Mouse (Mus musculus): ENCODE measurements around the gene Adam12. TPM values are rescaled to one million over a fixed set of nuclear protein-coding genes. Genes with fewer than 3 reads are reported as not detected.
A peak's percentile ranks its signal among the peaks of the same experiment; 100 is the strongest.

Adam12 gene
- polyA plus RNA-seq, 1 experiment from 2014 or later: 4.8 TPM

- no peak overlapping the region for H3K4me2 ChIP-seq (ENCODE audit: low read depth, low read length)
- no peak overlapping the region for H3K4me3 ChIP-seq (ENCODE audit: low read depth, low read length)
- H3K4me1 ChIP-seq (ENCODE audit: control insufficient read depth, insufficient read depth, low read length): no peaks in the 10 kb centered on the region
- DNase-seq (ENCODE audit: low spot score) (no peak), ATAC-seq (replicated peaks; ENCODE audit: insufficient number of reproducible peaks, low FRiP score, low TSS enrichment, low read depth) (no peak)
- no peaks in the 10 kb centered on the region for H3K36me3 ChIP-seq (replicated peaks; ENCODE audit: control insufficient read depth, insufficient read depth, low read depth, low read length)
- H3K9ac ChIP-seq (replicated peaks; ENCODE audit: low read length): no peak overlapping the region
- H3K27ac ChIP-seq (replicated peaks; ENCODE audit: low read depth, low read length): no peak overlapping the region
- no peaks in the 10 kb centered on the region for H3K9me3 ChIP-seq (replicated peaks; ENCODE audit: control insufficient read depth, low read length)
- 67% methylated on average over 2 of the region's 2 CpGs for WGBS
- no peaks in the 10 kb centered on the region for H3K27me3 ChIP-seq (ENCODE audit: control insufficient read depth, insufficient read depth, low read length)
These were observed 200.7 kb downstream of the Adam12 start for GRCm38 (mm10) chr7:134031256-134031655.

DNA sequence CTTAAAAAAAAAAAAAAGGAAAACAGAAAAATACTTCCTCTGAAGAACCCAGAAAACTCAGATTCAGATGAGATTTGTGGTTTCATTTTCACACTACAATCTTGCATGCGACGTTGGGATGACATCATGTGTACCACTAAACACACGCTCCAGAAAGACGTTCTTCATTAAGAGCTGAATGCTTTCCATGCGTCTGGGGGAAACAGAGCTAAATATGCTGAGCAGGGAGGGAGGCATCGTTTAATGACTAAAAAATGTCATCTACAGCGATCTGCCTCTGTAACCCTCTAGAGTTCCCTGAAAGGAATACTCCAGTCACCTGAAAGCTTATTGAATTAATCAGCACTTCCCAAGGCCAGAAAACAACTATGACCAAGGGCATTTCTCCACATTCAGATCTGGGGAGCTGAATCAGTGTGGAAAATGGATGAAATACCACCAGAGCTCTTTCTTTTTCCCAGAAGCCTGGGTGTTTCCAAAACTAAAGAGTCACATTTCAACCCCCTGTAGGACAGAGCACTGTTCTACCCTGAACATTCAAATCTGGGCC, 203.6 kb downstream of the Adam12 start:
- 51% methylated on average over 7 of the region's 7 CpGs for WGBS
- Histone ChIP-seq H3K27me3 (ENCODE audit: control insufficient read depth, insufficient read depth, low read length) (no peaks in the 10 kb centered on the region), H3K9ac (replicated peaks; ENCODE audit: low read length) (no peak overlapping the region), H3K4me3 (ENCODE audit: low read depth, low read length) (no peak overlapping the region), H3K9me3 (replicated peaks; ENCODE audit: control insufficient read depth, low read length) (no peaks in the 10 kb centered on the region), H3K27ac (replicated peaks; ENCODE audit: low read depth, low read length) (no peak overlapping the region), H3K4me2 (ENCODE audit: low read depth, low read length) (no peak overlapping the region), H3K36me3 (replicated peaks; ENCODE audit: control insufficient read depth, insufficient read depth, low read depth, low read length) (no peaks in the 10 kb centered on the region), H3K4me1 (ENCODE audit: control insufficient read depth, insufficient read depth, low read length) (no peaks in the 10 kb centered on the region)
- DNase-seq (ENCODE audit: low spot score) (no peak), ATAC-seq (replicated peaks; ENCODE audit: insufficient number of reproducible peaks, low FRiP score, low TSS enrichment, low read depth) (no peak)

GRCm38 (mm10) chr7:134027020-134027415, 204.9 kb downstream of the Adam12 start:
- Histone ChIP-seq H3K9me3 (replicated peaks; ENCODE audit: control insufficient read depth, low read length) (no peaks in the 10 kb centered on the region), H3K4me3 (ENCODE audit: low read depth, low read length) (no peak overlapping the region), H3K4me2 (ENCODE audit: low read depth, low read length) (no peak overlapping the region), H3K27me3 (ENCODE audit: control insufficient read depth, insufficient read depth, low read length) (no peaks in the 10 kb centered on the region), H3K27ac (replicated peaks; ENCODE audit: low read depth, low read length) (no peak overlapping the region), H3K9ac (replicated peaks; ENCODE audit: low read length) (no peak overlapping the region), H3K4me1 (ENCODE audit: control insufficient read depth, insufficient read depth, low read length) (no peaks in the 10 kb centered on the region), H3K36me3 (replicated peaks; ENCODE audit: control insufficient read depth, insufficient read depth, low read depth, low read length) (no peaks in the 10 kb centered on the region)
- WGBS: 31% methylated on average over 5 of the region's 5 CpGs
- ATAC-seq (replicated peaks; ENCODE audit: insufficient number of reproducible peaks, low FRiP score, low TSS enrichment, low read depth): no peak
- no peak for DNase-seq (ENCODE audit: low spot score)

DNA sequence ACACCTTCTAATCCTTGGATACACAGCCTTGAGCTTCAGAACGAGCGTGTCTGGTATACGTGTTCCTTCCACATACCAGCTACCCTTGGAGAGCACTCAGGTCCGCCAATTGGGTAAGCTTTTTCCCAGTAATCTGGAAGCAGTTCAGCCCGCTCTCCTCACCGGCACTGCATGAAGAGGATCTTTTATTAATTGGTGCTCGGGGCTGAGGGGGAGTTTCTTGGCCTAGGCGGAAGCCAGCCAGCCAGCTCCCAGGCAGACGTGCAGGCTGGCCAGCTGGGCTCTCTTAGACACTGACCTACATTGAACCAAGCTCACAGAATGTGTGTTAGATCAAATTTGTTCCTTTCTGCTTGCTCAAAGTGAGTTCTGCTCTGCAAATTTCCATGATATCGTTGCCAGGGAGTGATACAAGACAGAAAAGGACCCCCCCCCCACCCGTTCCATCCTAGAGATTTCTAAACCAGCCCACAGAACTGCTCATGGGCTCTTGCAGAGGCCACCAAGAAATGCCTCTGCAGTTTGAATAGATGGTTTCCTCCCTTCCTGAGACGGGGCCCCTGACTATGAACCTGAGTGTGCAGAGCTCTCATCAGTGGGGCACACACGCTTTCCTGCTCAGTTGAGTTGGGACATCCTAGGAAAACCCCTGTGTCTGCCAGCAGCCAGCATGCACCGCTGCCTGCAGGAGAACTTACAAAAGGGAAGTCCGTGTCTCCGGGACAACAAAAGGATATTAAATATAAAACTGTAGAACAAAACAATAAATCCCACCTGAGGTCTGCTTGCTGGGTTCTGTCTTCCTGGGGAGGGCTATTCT, 205.5 kb downstream of the Adam12 start:
- no peak overlapping the region for H3K4me2 ChIP-seq (ENCODE audit: low read depth, low read length)
- DNase-seq (ENCODE audit: low spot score) (peak; percentile 57), ATAC-seq (replicated peaks; ENCODE audit: insufficient number of reproducible peaks, low FRiP score, low TSS enrichment, low read depth) (no peak)
- no peak overlapping the region for H3K4me3 ChIP-seq (ENCODE audit: low read depth, low read length)
- no peaks in the 10 kb centered on the region for H3K36me3 ChIP-seq (replicated peaks; ENCODE audit: control insufficient read depth, insufficient read depth, low read depth, low read length)
- no peaks in the 10 kb centered on the region for H3K27me3 ChIP-seq (ENCODE audit: control insufficient read depth, insufficient read depth, low read length)
- H3K27ac ChIP-seq (replicated peaks; ENCODE audit: low read depth, low read length): no peak overlapping the region
- H3K9me3 ChIP-seq (replicated peaks; ENCODE audit: control insufficient read depth, low read length): no peaks in the 10 kb centered on the region
- H3K9ac ChIP-seq (replicated peaks; ENCODE audit: low read length): no peak overlapping the region
- 48% methylated on average over 16 of the region's 16 CpGs for WGBS
- H3K4me1 ChIP-seq (ENCODE audit: control insufficient read depth, insufficient read depth, low read length): no peaks in the 10 kb centered on the region

DNA sequence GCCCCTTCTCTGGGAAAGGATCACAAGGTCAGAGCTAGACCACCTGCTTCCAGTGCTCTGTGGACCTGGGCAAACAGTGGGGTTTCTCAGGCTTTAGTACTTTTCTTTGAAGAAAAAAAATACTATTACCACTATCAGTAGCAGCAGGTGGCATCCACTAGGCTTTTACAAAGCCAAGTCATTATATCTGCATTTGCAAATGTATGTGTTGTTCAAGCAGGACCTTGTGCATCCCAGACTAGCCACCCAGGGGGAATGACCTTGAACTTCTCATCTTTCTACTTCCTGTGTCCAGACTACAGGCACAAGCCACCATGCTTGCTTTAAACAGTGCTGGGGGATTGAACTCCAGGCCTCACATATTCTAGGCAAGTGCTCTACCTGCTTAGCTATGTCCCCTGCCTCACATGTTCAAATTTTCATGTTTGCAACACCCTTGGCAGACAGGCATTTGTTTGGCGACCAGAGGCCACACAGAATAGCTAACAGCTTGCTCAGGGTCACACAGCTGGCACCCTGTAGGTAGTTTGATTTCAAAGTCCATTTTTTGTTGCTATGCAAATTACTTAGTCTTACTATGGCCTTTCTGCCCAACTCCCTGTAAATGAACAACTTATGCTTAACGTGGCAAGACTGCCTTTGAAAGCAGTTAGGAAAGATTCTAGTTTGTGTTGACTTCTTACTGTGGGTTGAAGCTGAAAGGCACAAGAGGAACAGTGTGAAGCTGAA, 209.6 kb downstream of the Adam12 start:
- Histone ChIP-seq H3K4me1 (ENCODE audit: control insufficient read depth, insufficient read depth, low read length) (no peaks in the 10 kb centered on the region), H3K27me3 (ENCODE audit: control insufficient read depth, insufficient read depth, low read length) (no peaks in the 10 kb centered on the region), H3K4me2 (ENCODE audit: low read depth, low read length) (no peak overlapping the region), H3K9ac (replicated peaks; ENCODE audit: low read length) (no peak overlapping the region), H3K36me3 (replicated peaks; ENCODE audit: control insufficient read depth, insufficient read depth, low read depth, low read length) (no peaks in the 10 kb centered on the region), H3K27ac (replicated peaks; ENCODE audit: low read depth, low read length) (no peak overlapping the region), H3K4me3 (ENCODE audit: low read depth, low read length) (no peak overlapping the region), H3K9me3 (replicated peaks; ENCODE audit: control insufficient read depth, low read length) (no peaks in the 10 kb centered on the region)
- ATAC-seq (replicated peaks; ENCODE audit: insufficient number of reproducible peaks, low FRiP score, low TSS enrichment, low read depth): no peak
- no peak for DNase-seq (ENCODE audit: low spot score)
- WGBS: 68% methylated on average over 2 of the region's 2 CpGs

GRCm38 (mm10) chr7:134015226-134015625, 216.7 kb downstream of the Adam12 start:
- no peaks in the 10 kb centered on the region for H3K27me3 ChIP-seq (ENCODE audit: control insufficient read depth, insufficient read depth, low read length)
- H3K36me3 ChIP-seq (replicated peaks; ENCODE audit: control insufficient read depth, insufficient read depth, low read depth, low read length): no peaks in the 10 kb centered on the region
- no peaks in the 10 kb centered on the region for H3K4me1 ChIP-seq (ENCODE audit: control insufficient read depth, insufficient read depth, low read length)
- DNase-seq (ENCODE audit: low spot score) (no peak), ATAC-seq (replicated peaks; ENCODE audit: insufficient number of reproducible peaks, low FRiP score, low TSS enrichment, low read depth) (no peak)
- no peak overlapping the region for H3K4me3 ChIP-seq (ENCODE audit: low read depth, low read length)
- no peaks in the 10 kb centered on the region for H3K9me3 ChIP-seq (replicated peaks; ENCODE audit: control insufficient read depth, low read length)
- H3K4me2 ChIP-seq (ENCODE audit: low read depth, low read length): no peak overlapping the region
- 50% methylated on average over 4 of the region's 4 CpGs for WGBS
- H3K9ac ChIP-seq (replicated peaks; ENCODE audit: low read length): no peak overlapping the region
- no peak overlapping the region for H3K27ac ChIP-seq (replicated peaks; ENCODE audit: low read depth, low read length)

DNA sequence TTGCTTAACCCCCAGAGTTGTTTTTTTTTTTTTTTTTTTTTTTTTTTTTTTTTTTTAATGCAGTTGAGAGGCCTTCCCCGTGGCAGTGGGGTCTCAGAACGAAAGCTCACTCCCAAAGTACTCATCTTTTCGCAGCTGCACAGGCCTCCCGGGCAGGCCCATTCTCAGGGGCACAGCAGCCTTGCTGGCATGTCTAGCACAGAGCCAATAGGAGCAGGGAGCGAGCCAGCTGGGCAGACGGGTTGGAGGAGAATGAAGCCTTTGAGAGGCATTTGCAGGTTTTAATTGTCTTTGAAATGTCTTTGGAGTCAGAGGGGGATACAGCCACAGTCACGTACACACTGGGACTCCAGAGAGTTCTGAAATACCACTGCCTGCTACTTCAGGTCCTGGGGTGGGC, 217.2 kb downstream of the Adam12 start:
- no peak overlapping the region for H3K4me2 ChIP-seq (ENCODE audit: low read depth, low read length)
- H3K27me3 ChIP-seq (ENCODE audit: control insufficient read depth, insufficient read depth, low read length): no peaks in the 10 kb centered on the region
- H3K36me3 ChIP-seq (replicated peaks; ENCODE audit: control insufficient read depth, insufficient read depth, low read depth, low read length): no peaks in the 10 kb centered on the region
- H3K9ac ChIP-seq (replicated peaks; ENCODE audit: low read length): no peak overlapping the region
- no peaks in the 10 kb centered on the region for H3K4me1 ChIP-seq (ENCODE audit: control insufficient read depth, insufficient read depth, low read length)
- no peak for DNase-seq (ENCODE audit: low spot score)
- no peak overlapping the region for H3K27ac ChIP-seq (replicated peaks; ENCODE audit: low read depth, low read length)
- ATAC-seq (replicated peaks; ENCODE audit: insufficient number of reproducible peaks, low FRiP score, low TSS enrichment, low read depth): no peak
- WGBS: 35% methylated on average over 7 of the region's 7 CpGs
- H3K9me3 ChIP-seq (replicated peaks; ENCODE audit: control insufficient read depth, low read length): no peaks in the 10 kb centered on the region
- no peak overlapping the region for H3K4me3 ChIP-seq (ENCODE audit: low read depth, low read length)

DNA sequence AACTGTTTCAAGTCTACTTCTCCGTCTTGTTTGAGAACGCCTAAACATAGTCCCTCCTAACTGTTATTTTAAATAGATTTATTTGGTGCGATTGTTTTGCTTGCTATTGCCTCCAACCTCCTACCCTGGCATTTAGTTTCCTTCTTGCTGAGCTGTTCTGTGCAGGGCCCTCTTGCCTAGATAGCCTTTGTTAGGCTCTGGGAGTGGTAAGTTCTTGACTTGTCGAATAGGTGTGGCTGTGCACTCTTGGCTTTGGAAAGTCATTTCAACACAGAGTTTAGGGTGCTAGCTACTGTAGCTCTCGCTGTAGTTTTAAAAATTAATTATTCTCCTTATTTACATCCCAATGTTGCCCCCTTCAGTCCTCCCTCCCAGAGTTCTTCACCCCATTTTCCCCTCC, 222.8 kb downstream of the Adam12 start:
- Histone ChIP-seq H3K9me3 (replicated peaks; ENCODE audit: control insufficient read depth, low read length) (no peaks in the 10 kb centered on the region; the same call in 1 of the 2 replicates), H3K9ac (replicated peaks; ENCODE audit: low read length) (no peak overlapping the region), H3K27ac (replicated peaks; ENCODE audit: low read depth, low read length) (no peak overlapping the region), H3K27me3 (ENCODE audit: control insufficient read depth, insufficient read depth, low read length) (no peaks in the 10 kb centered on the region), H3K4me2 (ENCODE audit: low read depth, low read length) (no peak overlapping the region), H3K36me3 (replicated peaks; ENCODE audit: control insufficient read depth, insufficient read depth, low read depth, low read length) (no peaks in the 10 kb centered on the region), H3K4me1 (ENCODE audit: control insufficient read depth, insufficient read depth, low read length) (no peaks in the 10 kb centered on the region), H3K4me3 (ENCODE audit: low read depth, low read length) (no peak overlapping the region)
- WGBS: 92% methylated on average over 5 of the region's 5 CpGs
- DNase-seq (ENCODE audit: low spot score): no peak
- no peak for ATAC-seq (replicated peaks; ENCODE audit: insufficient number of reproducible peaks, low FRiP score, low TSS enrichment, low read depth)

All from embryonic facial prominence, embryonic 11.5 days (tissue).